Mouse (Mus musculus): Measurements from ENCODE around the gene Gls2. TPM values are rescaled to one million over a fixed set of nuclear protein-coding genes. Genes with fewer than 3 reads are reported as not detected.

Gene Gls2
- polyA plus RNA-seq, 1 experiment from 2014 or later = 1.5 TPM

DNA sequence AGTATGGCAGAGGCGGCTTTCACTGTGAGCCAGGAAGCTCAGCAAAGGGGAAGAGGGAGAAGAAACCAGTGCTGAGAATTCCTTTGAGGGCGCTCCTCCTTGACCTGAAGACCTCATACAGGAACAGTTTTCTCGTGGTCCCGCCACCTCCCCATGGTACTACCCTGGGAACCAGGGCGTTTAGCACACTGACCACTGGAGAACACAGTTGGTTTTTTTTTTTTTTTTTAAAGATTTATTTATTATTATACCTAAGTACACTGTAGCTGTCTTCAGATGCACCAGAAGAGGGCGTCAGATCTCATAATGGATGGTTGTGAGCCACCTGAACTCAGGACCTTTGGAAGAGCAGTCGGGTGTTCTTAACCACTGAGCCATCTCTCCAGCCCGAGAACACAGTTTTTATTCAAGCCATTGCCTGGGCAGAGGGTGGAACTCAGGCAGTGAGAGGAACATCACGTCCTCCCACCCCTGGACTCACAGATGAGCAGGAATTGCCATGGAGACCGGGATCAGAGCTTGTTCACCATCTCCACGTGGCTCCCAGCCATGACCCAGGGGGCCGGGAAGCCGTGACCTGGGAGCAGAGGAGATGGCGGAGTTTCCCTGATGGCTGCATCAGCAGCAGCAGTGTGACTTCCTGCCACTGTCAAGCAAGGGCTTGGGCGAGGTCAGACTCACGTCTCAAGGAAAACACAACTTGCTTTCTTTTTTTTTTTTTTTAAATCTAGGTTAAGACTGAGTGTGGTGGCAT, 27.5 kb downstream of the Gls2 start:
- Histone ChIP-seq H3K27me3 (replicated peaks) (0 out of 2 replicates have a peak, but pooled peaks cover 5% of the 10 kb centered on the region), H3K27ac (no peak overlapping the region), H3K9me3 (no peaks in the 10 kb centered on the region), H3K4me1 (no peaks in the 10 kb centered on the region), H3K4me3 (no peak overlapping the region), H3K9ac (no peak overlapping the region), H3K36me3 (no peaks in the 10 kb centered on the region), H3K4me2 (replicated peaks) (no peak overlapping the region)
- ATAC-seq (ENCODE audit: low FRiP score, low read depth) = no peak
- 64% methylated on average over 16 of the region's 16 CpGs for WGBS

DNA sequence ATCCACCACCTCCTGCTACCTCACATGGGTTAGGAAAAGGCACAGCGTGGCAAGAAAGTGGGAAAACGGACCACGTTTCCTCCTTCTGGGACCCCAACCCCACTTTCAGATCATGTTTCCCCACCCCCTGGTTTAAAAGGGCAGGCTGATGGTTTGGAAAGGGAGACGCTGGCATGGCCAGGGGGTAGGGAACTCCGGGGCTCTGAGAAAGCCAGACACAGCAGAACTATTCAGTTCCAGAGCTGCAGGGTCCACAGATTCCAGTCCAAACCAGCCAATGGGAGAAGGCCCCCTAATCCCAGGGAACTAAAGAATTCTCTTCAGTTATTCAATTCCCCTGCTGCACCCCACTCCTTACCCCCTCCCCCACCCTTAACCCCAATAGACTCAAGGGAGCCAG, 30.8 kb downstream of the Gls2 start:
- 0 out of 2 replicates have a peak, but pooled peaks cover 5% of the 10 kb centered on the region for H3K27me3 ChIP-seq (replicated peaks)
- no peaks in the 10 kb centered on the region for H3K9me3 ChIP-seq
- 57% methylated on average over 5 of the region's 5 CpGs for WGBS
- H3K4me1 ChIP-seq = no peaks in the 10 kb centered on the region
- H3K9ac ChIP-seq = no peak overlapping the region
- no peak overlapping the region for H3K4me3 ChIP-seq
- ATAC-seq (ENCODE audit: low FRiP score, low read depth) = no peak
- H3K4me2 ChIP-seq (replicated peaks) = no peak overlapping the region
- no peak overlapping the region for H3K27ac ChIP-seq
- H3K36me3 ChIP-seq = no peaks in the 10 kb centered on the region

DNA sequence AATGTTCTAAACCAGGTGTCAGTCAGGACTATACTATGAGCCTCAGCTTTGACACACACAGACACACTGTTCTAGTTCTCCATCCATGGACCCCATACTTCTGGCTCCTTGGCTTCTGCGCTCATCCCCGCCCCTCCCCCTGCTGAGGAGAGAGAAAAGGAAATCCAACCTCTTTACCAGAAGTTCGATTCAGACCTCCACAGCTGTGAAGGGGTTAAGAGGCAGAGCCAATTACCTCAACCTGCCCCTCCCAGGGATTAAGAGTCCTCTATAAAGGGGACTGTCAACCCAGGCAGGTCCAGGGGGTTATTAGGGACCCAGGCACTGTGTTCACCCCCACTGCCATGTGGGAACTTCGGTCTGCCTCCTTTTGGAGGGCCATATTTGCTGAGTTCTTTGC, 31.3 kb downstream of the Gls2 start, which contains the start of gene Mip:
Gene Mip (plus strand): TSS at position 301 of the 400 bp plus-strand sequence.
- H3K4me1 ChIP-seq = no peaks in the 10 kb centered on the region
- no peak within 1 kb of the TSS for H3K4me2 ChIP-seq (replicated peaks)
- H3K4me3 ChIP-seq = no peak within 1 kb of the TSS
- WGBS = 46% methylated on average over 4 of the region's 4 CpGs
- H3K9ac ChIP-seq = no peak within 1 kb of the TSS
- H3K27me3 ChIP-seq (replicated peaks) = 0 out of 2 replicates have a peak, but pooled peaks cover 5% of the 10 kb centered on the region
- H3K36me3 ChIP-seq = no peaks in the 10 kb centered on the region
- no peak for ATAC-seq (ENCODE audit: low FRiP score, low read depth)
- no peaks in the 10 kb centered on the region for H3K9me3 ChIP-seq
- H3K27ac ChIP-seq = no peak within 1 kb of the TSS

GRCm38 (mm10) chr10:128227592-128227991, 33.3 kb downstream of the Gls2 start:
- no peak overlapping the region for H3K9ac ChIP-seq

GRCm38 (mm10) chr10:128228009-128228408, 33.8 kb downstream of the Gls2 start:
- Histone ChIP-seq H3K4me3 (no peak overlapping the region), H3K4me1 (peaks cover 9% of the 10 kb centered on the region), H3K27ac (no peak overlapping the region), H3K4me2 (replicated peaks) (no peak overlapping the region), H3K9ac (no peak overlapping the region), H3K9me3 (no peaks in the 10 kb centered on the region), H3K36me3 (no peaks in the 10 kb centered on the region), H3K27me3 (replicated peaks) (0 out of 2 replicates have a peak, but pooled peaks cover 5% of the 10 kb centered on the region)
- 95% methylated on average over 8 of the region's 8 CpGs for WGBS
- ATAC-seq (ENCODE audit: low FRiP score, low read depth) = no peak

More at GRCm38 (mm10) chr10:128227592-128227991, 33.3 kb downstream of the Gls2 start:
- Histone ChIP-seq H3K27ac (no peak overlapping the region), H3K4me1 (peaks cover 7% of the 10 kb centered on the region), H3K27me3 (replicated peaks) (0 out of 2 replicates have a peak, but pooled peaks cover 5% of the 10 kb centered on the region), H3K4me3 (no peak overlapping the region), H3K9me3 (no peaks in the 10 kb centered on the region), H3K36me3 (no peaks in the 10 kb centered on the region), H3K4me2 (replicated peaks) (no peak overlapping the region)
- WGBS = 86% methylated on average over 9 of the region's 9 CpGs
- ATAC-seq (ENCODE audit: low FRiP score, low read depth) = no peak

- Histone ChIP-seq H3K4me2 (replicated peaks) (peak overlapping the region; percentile 65), H3K27ac (no peak overlapping the region), H3K27me3 (replicated peaks) (0 out of 2 replicates have a peak, but pooled peaks cover 3% of the 10 kb centered on the region), H3K4me3 (no peak overlapping the region), H3K9me3 (no peaks in the 10 kb centered on the region), H3K9ac (no peak overlapping the region), H3K4me1 (peaks cover 9% of the 10 kb centered on the region), H3K36me3 (no peaks in the 10 kb centered on the region; the same call in 1 of the 2 replicates)
- ATAC-seq (ENCODE audit: low FRiP score, low read depth) = no peak
- 80% methylated on average over 12 of the region's 12 CpGs for WGBS
These were observed 36.3 kb downstream of the Gls2 start for GRCm38 (mm10) chr10:128230582-128230981.

- no peaks in the 10 kb centered on the region for H3K27me3 ChIP-seq (replicated peaks)
- H3K36me3 ChIP-seq = no peaks in the 10 kb centered on the region; the same call in 1 of the 2 replicates
- H3K4me3 ChIP-seq = peak overlapping the region; percentile 87
- no peak overlapping the region for H3K27ac ChIP-seq
- H3K4me1 ChIP-seq = peaks cover 9% of the 10 kb centered on the region
- H3K9ac ChIP-seq = peak overlapping the region; percentile 77; the same call in 1 of the 2 replicates
- H3K9me3 ChIP-seq = no peaks in the 10 kb centered on the region
- WGBS = 12% methylated on average over 5 of the region's 5 CpGs
- no peak for ATAC-seq (ENCODE audit: low FRiP score, low read depth)
- H3K4me2 ChIP-seq (replicated peaks) = peak overlapping the region; percentile 65
These were observed 36.9 kb downstream of the Gls2 start for GRCm38 (mm10) chr10:128231146-128231545.

DNA sequence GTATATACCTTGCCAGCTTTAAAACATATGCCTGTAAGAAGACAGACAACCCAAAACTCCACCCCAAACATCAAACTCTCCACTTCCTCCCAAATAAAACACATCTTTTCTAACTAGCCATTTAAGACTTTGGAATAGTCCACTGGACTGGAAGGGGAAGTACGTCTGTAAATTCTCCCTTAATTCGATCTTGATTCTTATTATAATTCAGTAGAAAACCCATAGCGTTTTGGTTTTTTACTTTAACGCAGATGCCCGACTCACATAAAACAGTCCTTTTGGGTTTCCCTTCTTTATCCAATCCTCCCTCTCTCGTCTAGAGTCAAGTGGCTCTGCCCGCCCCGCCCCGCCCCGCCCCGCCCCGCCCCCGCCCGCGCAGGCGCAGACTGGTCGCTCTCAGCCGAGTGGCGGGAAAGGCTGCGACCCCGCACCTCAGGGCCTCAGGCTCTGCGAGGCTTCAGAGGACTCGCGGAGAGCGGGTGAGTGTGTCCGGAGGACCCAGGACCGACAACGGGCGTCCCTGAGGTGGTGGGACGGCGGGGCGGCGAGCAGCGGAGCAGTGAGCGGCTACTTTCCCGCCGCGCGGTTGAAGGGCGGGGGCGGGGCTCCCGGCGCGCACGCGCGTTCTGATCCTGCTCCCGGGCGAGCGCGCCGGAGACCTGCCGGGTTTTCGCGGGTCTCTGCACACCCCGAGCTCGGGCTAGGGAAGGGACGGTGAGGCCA, 37.6 kb downstream of the Gls2 start, which contains the start of gene Timeless:
Gene Timeless (plus strand): TSS at position 369 of the 723 bp plus-strand sequence.
- WGBS = under 1% methylated on average over 58 of the region's 58 CpGs
- no peaks in the 10 kb centered on the region for H3K27me3 ChIP-seq (replicated peaks)

DNA sequence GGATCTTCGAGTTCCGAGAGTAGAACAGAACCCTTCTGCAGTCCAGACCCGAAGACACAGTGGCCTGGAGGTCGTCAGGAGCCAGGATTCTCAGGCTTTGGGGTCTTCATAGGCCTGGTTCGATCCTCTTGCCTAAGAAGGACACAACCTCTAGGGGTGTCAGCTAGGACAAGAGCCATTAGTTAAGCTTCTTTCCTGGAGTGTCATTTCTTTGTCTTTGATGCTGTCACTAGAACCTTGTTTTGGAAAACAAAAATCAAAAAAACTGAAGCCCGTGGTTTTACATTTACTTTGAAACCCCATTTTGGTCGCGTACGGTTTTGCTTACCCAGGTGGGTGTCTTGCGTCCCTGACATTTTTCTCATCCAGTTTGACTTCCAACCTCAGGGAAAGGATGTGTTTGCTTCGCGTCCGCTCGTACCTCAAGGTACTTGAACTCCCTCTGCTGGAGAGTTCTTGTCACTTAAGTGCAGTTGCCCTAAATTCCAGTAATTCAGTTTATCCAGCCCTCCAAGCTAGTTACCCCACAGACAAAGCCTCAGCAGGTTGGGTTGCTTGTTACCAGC, 38.2 kb downstream of the Gls2 start:
- Histone ChIP-seq H3K4me1 (peaks cover 9% of the 10 kb centered on the region), H3K36me3 (no peaks in the 10 kb centered on the region; the same call in 1 of the 2 replicates), H3K27ac (peak overlapping the region; percentile 63; the same call in 1 of the 2 replicates), H3K4me2 (replicated peaks) (peak overlapping the region; percentile 65), H3K9me3 (no peaks in the 10 kb centered on the region), H3K27me3 (replicated peaks) (no peaks in the 10 kb centered on the region), H3K9ac (peak overlapping the region; percentile 77), H3K4me3 (peak overlapping the region; percentile 87)
- ATAC-seq (ENCODE audit: low FRiP score, low read depth) = peak; percentile 42; the same call in 1 of the 2 replicates
- WGBS = under 1% methylated on average over 14 of the region's 14 CpGs

More for the DNA sequence above, 37.6 kb downstream of the Gls2 start, which contains the start of gene Timeless:
- Histone ChIP-seq H3K9me3 (no peaks in the 10 kb centered on the region), H3K4me2 (replicated peaks) (peak within 1 kb of the TSS; percentile 65), H3K9ac (peak within 1 kb of the TSS; percentile 77), H3K36me3 (no peaks in the 10 kb centered on the region; the same call in 1 of the 2 replicates), H3K4me1 (peaks cover 9% of the 10 kb centered on the region), H3K27ac (peak within 1 kb of the TSS; percentile 63), H3K4me3 (peak within 1 kb of the TSS; percentile 87)
- ATAC-seq (ENCODE audit: low FRiP score, low read depth) = peak; percentile 93

- WGBS = 87% methylated on average over 4 of the region's 4 CpGs
- Histone ChIP-seq H3K9ac (no peak overlapping the region), H3K9me3 (no peaks in the 10 kb centered on the region), H3K4me3 (no peak overlapping the region), H3K4me1 (peaks cover 3% of the 10 kb centered on the region; the same call in 1 of the 2 replicates), H3K27me3 (replicated peaks) (no peaks in the 10 kb centered on the region), H3K4me2 (replicated peaks) (no peak overlapping the region), H3K27ac (no peak overlapping the region), H3K36me3 (peaks cover 17% of the 10 kb centered on the region)
- no peak for ATAC-seq (ENCODE audit: low FRiP score, low read depth)
These were observed 42.1 kb downstream of the Gls2 start for GRCm38 (mm10) chr10:128236321-128236720.

GRCm38 (mm10) chr10:128237807-128238480, 43.7 kb downstream of the Gls2 start:
- peaks cover 32% of the 10 kb centered on the region for H3K36me3 ChIP-seq
- no peak overlapping the region for H3K4me2 ChIP-seq (replicated peaks)
- H3K27me3 ChIP-seq (replicated peaks) = no peaks in the 10 kb centered on the region
- no peak for ATAC-seq (ENCODE audit: low FRiP score, low read depth)
- WGBS = 87% methylated on average over 15 of the region's 15 CpGs
- H3K9me3 ChIP-seq = no peaks in the 10 kb centered on the region
- no peak overlapping the region for H3K4me3 ChIP-seq
- no peak overlapping the region for H3K9ac ChIP-seq
- peaks cover under 1% of the 10 kb centered on the region; the same call in 1 of the 2 replicates for H3K4me1 ChIP-seq
- no peak overlapping the region for H3K27ac ChIP-seq
